Mouse (Mus musculus): ENCODE data around the gene Fam196a. TPM values are rescaled to one million over a fixed set of nuclear protein-coding genes. Genes with fewer than 3 reads are reported as not detected.

The Fam196a gene
- polyA plus RNA-seq, 1 experiment, result 1.0 TPM

GRCm38 (mm10) chr7:134862000-134862399 is 76.2 kb downstream of the Fam196a start:
- Histone ChIP-seq H3K27ac (ENCODE audit: insufficient read depth, low read length) (no peak overlapping the region), H3K4me1 (ENCODE audit: control insufficient read depth, insufficient read depth, low read length) (no peaks in the 10 kb centered on the region), H3K4me3 (ENCODE audit: insufficient read depth, low read length) (no peak overlapping the region)
- TF ChIP-seq CTCF (IDR thresholded peaks at IDR 0.05; ENCODE audit: borderline replicate concordance, insufficient read depth, low read length) (no peak), POLR2A (IDR thresholded peaks at IDR 0.05; ENCODE audit: low read depth, low read length) (no peak)

GRCm38 (mm10) chr7:134842751-134843150 is 95.5 kb downstream of the Fam196a start:
- H3K4me3 ChIP-seq (ENCODE audit: insufficient read depth, low read length), result no peak overlapping the region
- H3K27ac ChIP-seq (ENCODE audit: insufficient read depth, low read length), result no peak overlapping the region
- no peaks in the 10 kb centered on the region for H3K4me1 ChIP-seq (ENCODE audit: control insufficient read depth, insufficient read depth, low read length)
- TF ChIP-seq POLR2A (IDR thresholded peaks at IDR 0.05; ENCODE audit: low read depth, low read length) (no peak), CTCF (IDR thresholded peaks at IDR 0.05; ENCODE audit: borderline replicate concordance, insufficient read depth, low read length) (no peak)

GRCm38 (mm10) chr7:134840066-134840465 is 98.2 kb downstream of the Fam196a start:
- no peaks in the 10 kb centered on the region for H3K4me1 ChIP-seq (ENCODE audit: control insufficient read depth, insufficient read depth, low read length)

More at GRCm38 (mm10) chr7:134840066-134840465, 98.2 kb downstream of the Fam196a start:
- TF ChIP-seq POLR2A (IDR thresholded peaks at IDR 0.05; ENCODE audit: low read depth, low read length), result no peak
- no peak for TF ChIP-seq CTCF (IDR thresholded peaks at IDR 0.05; ENCODE audit: borderline replicate concordance, insufficient read depth, low read length)
- Histone ChIP-seq H3K27ac (ENCODE audit: insufficient read depth, low read length) (no peak overlapping the region), H3K4me3 (ENCODE audit: insufficient read depth, low read length) (no peak overlapping the region)

Data from embryonic fibroblast, embryonic 13.5 days (primary cell).